Mouse (Mus musculus): ENCODE data around the gene Acsm1. TPM values are rescaled to one million over a fixed set of nuclear protein-coding genes. Genes with fewer than 3 reads are reported as not detected.

Acsm1 gene
- polyA plus RNA-seq, 1 experiment from 2014 or later: 0.52 TPM

GRCm38 (mm10) chr7:119673465-119673864, 66.6 kb downstream of the Acsm1 start:
- Histone ChIP-seq H3K4me2 (replicated peaks) (no peak overlapping the region), H3K4me1 (no peaks in the 10 kb centered on the region), H3K36me3 (no peaks in the 10 kb centered on the region), H3K9me3 (replicated peaks) (no peaks in the 10 kb centered on the region), H3K9ac (no peak overlapping the region), H3K27me3 (no peaks in the 10 kb centered on the region), H3K27ac (replicated peaks) (no peak overlapping the region), H3K4me3 (replicated peaks) (no peak overlapping the region)
- 16% methylated on average over 6 of the region's 6 CpGs for WGBS
- ATAC-seq (ENCODE audit: insufficient number of reproducible peaks, low FRiP score, low TSS enrichment, low read depth): peak; percentile 39; the same call in 1 of the 2 replicates

GRCm38 (mm10) chr7:119680107-119680506, 73.3 kb downstream of the Acsm1 start:
- no peaks in the 10 kb centered on the region for H3K9me3 ChIP-seq (replicated peaks)
- no peak overlapping the region for H3K4me3 ChIP-seq (replicated peaks)
- no peaks in the 10 kb centered on the region for H3K4me1 ChIP-seq
- no peaks in the 10 kb centered on the region for H3K36me3 ChIP-seq
- H3K4me2 ChIP-seq (replicated peaks): no peak overlapping the region
- no peak overlapping the region for H3K9ac ChIP-seq
- 42% methylated on average over 8 of the region's 8 CpGs for WGBS
- ATAC-seq (ENCODE audit: insufficient number of reproducible peaks, low FRiP score, low TSS enrichment, low read depth): 0 out of 2 replicates have a peak, but pooled peaks have one; percentile 72
- no peaks in the 10 kb centered on the region for H3K27me3 ChIP-seq
- H3K27ac ChIP-seq (replicated peaks): no peak overlapping the region

- Histone ChIP-seq H3K27ac (replicated peaks) (no peak overlapping the region), H3K4me3 (replicated peaks) (no peak overlapping the region), H3K4me2 (replicated peaks) (no peak overlapping the region), H3K4me1 (no peaks in the 10 kb centered on the region), H3K9ac (no peak overlapping the region), H3K27me3 (no peaks in the 10 kb centered on the region), H3K9me3 (replicated peaks) (no peaks in the 10 kb centered on the region), H3K36me3 (no peaks in the 10 kb centered on the region)
- WGBS: 50% methylated on average over 4 of the region's 4 CpGs
- ATAC-seq (ENCODE audit: insufficient number of reproducible peaks, low FRiP score, low TSS enrichment, low read depth): peak; percentile 43; the same call in 1 of the 2 replicates
Observed at GRCm38 (mm10) chr7:119682699-119683098, 75.9 kb downstream of the Acsm1 start.

GRCm38 (mm10) chr7:119689726-119690125, 82.9 kb downstream of the Acsm1 start, which contains the start of gene Acsm4:
Gene Acsm4 (plus strand): TSS chr7:119690026.
- H3K4me3 ChIP-seq (replicated peaks): no peak within 1 kb of the TSS
- WGBS: 61% methylated on average over 5 of the region's 5 CpGs
- H3K4me1 ChIP-seq: no peaks in the 10 kb centered on the region
- no peaks in the 10 kb centered on the region for H3K36me3 ChIP-seq
- H3K27me3 ChIP-seq: no peaks in the 10 kb centered on the region
- H3K9me3 ChIP-seq (replicated peaks): no peaks in the 10 kb centered on the region
- no peak within 1 kb of the TSS for H3K4me2 ChIP-seq (replicated peaks)
- no peak within 1 kb of the TSS for H3K9ac ChIP-seq
- H3K27ac ChIP-seq (replicated peaks): no peak within 1 kb of the TSS
- ATAC-seq (ENCODE audit: insufficient number of reproducible peaks, low FRiP score, low TSS enrichment, low read depth): no peak

GRCm38 (mm10) chr7:119692302-119692701, 85.5 kb downstream of the Acsm1 start:
- Histone ChIP-seq H3K9me3 (replicated peaks) (no peaks in the 10 kb centered on the region), H3K4me1 (no peaks in the 10 kb centered on the region), H3K9ac (no peak overlapping the region), H3K4me3 (replicated peaks) (no peak overlapping the region), H3K4me2 (replicated peaks) (no peak overlapping the region), H3K27ac (replicated peaks) (no peak overlapping the region), H3K36me3 (no peaks in the 10 kb centered on the region), H3K27me3 (no peaks in the 10 kb centered on the region)
- no peak for ATAC-seq (ENCODE audit: insufficient number of reproducible peaks, low FRiP score, low TSS enrichment, low read depth)
- 82% methylated on average over 4 of the region's 4 CpGs for WGBS

GRCm38 (mm10) chr7:119694926-119695325, 88.1 kb downstream of the Acsm1 start:
- H3K4me2 ChIP-seq (replicated peaks): no peak overlapping the region
- H3K4me1 ChIP-seq: no peaks in the 10 kb centered on the region
- H3K27me3 ChIP-seq: no peaks in the 10 kb centered on the region
- H3K9me3 ChIP-seq (replicated peaks): no peaks in the 10 kb centered on the region
- no peaks in the 10 kb centered on the region for H3K36me3 ChIP-seq
- 72% methylated on average over 1 of the region's 1 CpGs for WGBS
- H3K4me3 ChIP-seq (replicated peaks): no peak overlapping the region
- no peak for ATAC-seq (ENCODE audit: insufficient number of reproducible peaks, low FRiP score, low TSS enrichment, low read depth)
- no peak overlapping the region for H3K9ac ChIP-seq
- H3K27ac ChIP-seq (replicated peaks): no peak overlapping the region

Other genes starting within 250 kb of the Acsm1 start
- gene Gp2, start 147.7 kb upstream of the Acsm1 start, polyA plus RNA-seq (2015; fragmentation: Nextera tagmentation; extraction: Ambion mirVana): not detected in 2 replicates
- not detected in 2 replicates for gene Umod, start 127.7 kb upstream of the Acsm1 start, polyA plus RNA-seq (2015; fragmentation: Nextera tagmentation; extraction: Ambion mirVana)
- gene Acsm5, start 87.6 kb upstream of the Acsm1 start, polyA plus RNA-seq (2015; fragmentation: Nextera tagmentation; extraction: Ambion mirVana): not detected in 2 replicates
- not detected in 2 replicates for gene Pdilt, start 83.5 kb upstream of the Acsm1 start, polyA plus RNA-seq (2015; fragmentation: Nextera tagmentation; extraction: Ambion mirVana)
- gene Acsm2, start 52.7 kb upstream of the Acsm1 start, polyA plus RNA-seq (2015; fragmentation: Nextera tagmentation; extraction: Ambion mirVana): 0.15 and 0.16 TPM in 2 replicates
- 11.7 and 21.4 TPM in 2 replicates for gene Acsm4, start 83.0 kb downstream of the Acsm1 start, polyA plus RNA-seq (2015; fragmentation: Nextera tagmentation; extraction: Ambion mirVana)
- 67.7 and 70.2 TPM in 2 replicates for gene Thumpd1, start 113.8 kb downstream of the Acsm1 start, polyA plus RNA-seq (2015; fragmentation: Nextera tagmentation; extraction: Ambion mirVana)
- gene Acsm3, start 153.9 kb downstream of the Acsm1 start, polyA plus RNA-seq (2015; fragmentation: Nextera tagmentation; extraction: Ambion mirVana): 0.52 and 0.54 TPM in 2 replicates
- gene Rexo5, start 187.0 kb downstream of the Acsm1 start, polyA plus RNA-seq (2015; fragmentation: Nextera tagmentation; extraction: Ambion mirVana): 19.4 and 20.1 TPM in 2 replicates
- gene Eri2, start 187.0 kb downstream of the Acsm1 start, polyA plus RNA-seq (2015; fragmentation: Nextera tagmentation; extraction: Ambion mirVana): 18.5 and 19.8 TPM in 2 replicates